Mouse (Mus musculus) erythroblast, embryonic 14.5 days (primary cell): Measurements from ENCODE around the gene Arfgap2.

Source experiments
- GATA1 ChIP-seq: IDR thresholded peaks from 2 replicates; pipeline ENCODE4 v1.6.1; 2012; ENCODE audit warnings: low read length, inconsistent platforms, mixed read lengths
- TAL1 ChIP-seq: IDR thresholded peaks from 3 replicates; pipeline ENCODE4 v1.6.1; 2012; ENCODE audit warnings: low read length, inconsistent platforms, mixed read lengths

GRCm38 (mm10) chr2:91302845-91303244 lies 38.1 kb downstream of the Arfgap2 start:
- TF ChIP-seq TAL1 (no peak), GATA1 (no peak)
